Mouse (Mus musculus) testis, adult 2 months (tissue): ENCODE results near the gene Ski. TPM values are rescaled to one million over a fixed set of nuclear protein-coding genes. Genes with fewer than 3 reads are reported as not detected.

Experiments
- H3K27ac ChIP-seq: fragments of 200-500 bp; 2 replicates; pipeline ENCODE4 v1.5.1; 2012; ENCODE audit warnings: low read depth, low read length; ENCODE audit not compliant: control insufficient read depth, insufficient read depth
- H3K27me3 ChIP-seq: fragments of 200-500 bp; 2 replicates; pipeline ENCODE4 v1.6.1; 2012; ENCODE audit warnings: mild to moderate bottlenecking, low read length, moderate library complexity; ENCODE audit not compliant: control insufficient read depth, insufficient read depth
- H3K36me3 ChIP-seq: fragments of 200-500 bp; 2 replicates; pipeline ENCODE4 v1.6.1; 2012; ENCODE audit warnings: mild to moderate bottlenecking, low read length; ENCODE audit not compliant: control insufficient read depth, insufficient read depth
- H3K4me1 ChIP-seq: fragments of 200-500 bp; 2 replicates; pipeline ENCODE4 v1.6.1; 2012; ENCODE audit warnings: low read length; ENCODE audit not compliant: control insufficient read depth, insufficient read depth
- H3K4me3 ChIP-seq: fragments of 200-500 bp; 2 replicates; pipeline ENCODE4 v1.5.1; 2012; ENCODE audit warnings: low read depth, mild to moderate bottlenecking, low read length, moderate library complexity, mixed read lengths; ENCODE audit not compliant: control insufficient read depth
- CTCF ChIP-seq: fragments of 200-500 bp; IDR thresholded peaks from 2 replicates; pipeline ENCODE4 v1.5.1; 2012; ENCODE audit warnings: low read depth, mild to moderate bottlenecking, inconsistent platforms, low read length, moderate library complexity; ENCODE audit not compliant: control insufficient read depth, insufficient read depth, insufficient replicate concordance
- POLR2A ChIP-seq: fragments of 200-500 bp; IDR thresholded peaks from 2 replicates; pipeline ENCODE4 v1.6.1; 2012; ENCODE audit warnings: low read depth, mild to moderate bottlenecking, inconsistent platforms, low read length, moderate library complexity; ENCODE audit not compliant: control insufficient read depth
- polyA plus RNA-seq: library from polyadenylated mRNA; depleted of rRNA; stranded (reverse); fragments of >200 nt; gene quantifications from 2 replicates; pipeline ENCODE4 v1.2.3, GENCODE M21; 2012

The Ski gene
- polyA plus RNA-seq, 1 experiment, result 5.0 TPM

- Histone ChIP-seq H3K27ac (no peak overlapping the region), H3K36me3 (no peaks in the 10 kb centered on the region), H3K4me1 (peaks cover 4% of the 10 kb centered on the region; the same call in 1 of the 2 replicates), H3K27me3 (no peaks in the 10 kb centered on the region), H3K4me3 (no peak overlapping the region)
- TF ChIP-seq CTCF, result no peak
- TF ChIP-seq POLR2A, result no peak
These were observed 77.7 kb downstream of the Ski start for GRCm38 (mm10) chr4:155144548-155145180.

GRCm38 (mm10) chr4:155143871-155144502, 78.4 kb downstream of the Ski start:
- Histone ChIP-seq H3K36me3 (no peaks in the 10 kb centered on the region), H3K27me3 (no peaks in the 10 kb centered on the region), H3K4me3 (no peak overlapping the region), H3K4me1 (no peaks in the 10 kb centered on the region; the same call in 1 of the 2 replicates), H3K27ac (peak overlapping the region; percentile 75)
- TF ChIP-seq POLR2A, result peak; percentile 41; the same call in 1 of the 2 replicates
- no peak for TF ChIP-seq CTCF

GRCm38 (mm10) chr4:155143411-155143810, 79.0 kb downstream of the Ski start:
- Histone ChIP-seq H3K27me3 (no peaks in the 10 kb centered on the region), H3K27ac (peak overlapping the region; percentile 51), H3K4me1 (no peaks in the 10 kb centered on the region; the same call in 1 of the 2 replicates), H3K4me3 (no peak overlapping the region), H3K36me3 (no peaks in the 10 kb centered on the region)
- TF ChIP-seq POLR2A (no peak), CTCF (no peak)

- no peak for TF ChIP-seq POLR2A
- TF ChIP-seq CTCF, result no peak
- no peak overlapping the region; the same call in 1 of the 2 replicates for H3K27ac ChIP-seq
- no peak overlapping the region for H3K4me3 ChIP-seq
- H3K4me1 ChIP-seq, result no peaks in the 10 kb centered on the region; the same call in 1 of the 2 replicates
- H3K27me3 ChIP-seq, result no peaks in the 10 kb centered on the region
- no peaks in the 10 kb centered on the region for H3K36me3 ChIP-seq
These were observed 79.6 kb downstream of the Ski start for GRCm38 (mm10) chr4:155142836-155143235.

GRCm38 (mm10) chr4:155140795-155141265, 81.6 kb downstream of the Ski start:
- no peak overlapping the region for H3K4me3 ChIP-seq
- H3K27ac ChIP-seq, result no peak overlapping the region
- H3K27me3 ChIP-seq, result no peaks in the 10 kb centered on the region
- TF ChIP-seq CTCF (no peak), POLR2A (no peak)
- no peaks in the 10 kb centered on the region; the same call in 1 of the 2 replicates for H3K4me1 ChIP-seq
- no peaks in the 10 kb centered on the region for H3K36me3 ChIP-seq

DNA sequence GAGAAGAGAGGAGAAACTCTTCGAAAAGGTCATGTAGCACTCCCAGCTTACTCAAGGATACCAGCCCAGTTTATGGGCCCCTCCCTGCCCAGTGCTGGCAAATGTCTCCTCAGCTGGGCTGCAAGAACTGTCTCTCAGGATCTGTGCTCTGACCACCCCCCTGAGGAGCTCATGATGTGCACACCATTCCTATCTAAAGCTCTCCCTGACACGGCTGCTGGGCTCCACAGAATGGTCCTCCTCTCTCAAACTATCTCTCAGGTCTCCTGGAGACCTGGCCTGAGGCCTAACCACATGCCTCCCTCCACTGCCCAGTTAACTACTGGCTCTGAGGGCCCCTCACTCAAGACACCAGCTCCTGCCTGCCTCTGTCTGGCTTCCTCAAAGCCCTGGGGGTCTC, 82.2 kb downstream of the Ski start:
- Histone ChIP-seq H3K4me3 (no peak overlapping the region), H3K27ac (no peak overlapping the region; the same call in 1 of the 2 replicates), H3K4me1 (no peaks in the 10 kb centered on the region; the same call in 1 of the 2 replicates), H3K27me3 (no peaks in the 10 kb centered on the region), H3K36me3 (no peaks in the 10 kb centered on the region)
- TF ChIP-seq POLR2A, result no peak

DNA sequence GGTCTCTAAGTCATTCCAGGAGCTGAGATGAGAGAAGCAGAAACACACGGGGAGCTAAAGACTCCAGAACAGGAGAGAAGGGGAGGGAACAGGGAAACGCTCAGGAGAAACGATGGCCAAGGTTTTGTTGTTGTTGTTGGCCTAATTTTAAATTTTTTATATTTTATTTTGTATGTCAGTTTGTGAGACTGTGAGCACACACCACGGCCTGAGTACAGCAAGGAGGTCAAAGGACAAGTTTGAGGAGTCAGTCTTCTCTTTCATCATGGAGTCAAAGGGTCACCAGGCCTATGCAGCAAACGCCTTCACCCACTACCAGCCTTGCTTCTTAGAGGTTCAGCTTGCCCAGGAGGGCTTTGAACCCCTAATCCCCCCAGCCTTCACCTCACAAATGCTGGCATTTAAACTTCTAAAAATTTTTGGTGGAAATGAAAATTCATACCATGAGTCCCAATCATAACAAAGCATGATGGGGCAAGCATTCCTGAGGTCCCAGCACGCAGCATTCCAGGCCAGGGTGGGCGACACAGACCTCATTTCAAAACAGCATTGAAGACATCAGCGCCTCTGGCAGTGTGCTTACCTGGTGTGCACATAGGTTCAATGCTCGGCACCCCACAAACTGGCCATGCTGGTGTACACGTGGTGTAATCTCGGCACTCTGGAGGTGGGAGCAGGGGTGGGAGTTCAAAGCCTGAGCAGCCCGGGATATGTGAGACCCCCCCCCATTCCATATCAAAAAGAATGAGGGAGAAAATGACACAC, 82.9 kb downstream of the Ski start:
- H3K27ac ChIP-seq, result no peak overlapping the region
- no peaks in the 10 kb centered on the region for H3K27me3 ChIP-seq
- no peaks in the 10 kb centered on the region; the same call in 1 of the 2 replicates for H3K4me1 ChIP-seq
- H3K36me3 ChIP-seq, result no peaks in the 10 kb centered on the region
- H3K4me3 ChIP-seq, result no peak overlapping the region
- TF ChIP-seq POLR2A, result no peak
- TF ChIP-seq CTCF, result no peak
